Comparison of ENCODE assay signal across 9 mouse cellular contexts in genomic region chr19:34601888-34602287, GRCm38 (mm10). TPM values are rescaled to one million over a fixed set of nuclear protein-coding genes. Genes with fewer than 3 reads are reported as not detected.
DNase-seq lines count a peak whose midpoint lies in the region; ATAC-seq and TF ChIP-seq lines count a peak whose summit lies in the region.
"Not testable (repeated sequence)": the region's sequence is repeated elsewhere in the genome, so short reads cannot be mapped to it uniquely, and the experiment has no call there.
"Had no signal": no experiment of that assay in that cellular context is flagged by ENCODE, and none has a peak within 500 bp of the region (broad histone marks: within the 10 kb centered on the region; RNA-seq: fewer than 3 reads in every experiment).

TSS of gene Ifit1bl1 (minus strand) at chr19:34601956.

- H3K4me3 ChIP-seq in bone marrow, adult 2 months (replicated peaks; ENCODE audit: control insufficient read depth, low read depth, low read length); intestine, postnatal 0 days (ENCODE audit: low read depth, low read length): not testable (repeated sequence)

- not testable (repeated sequence) for H3K27me3 ChIP-seq in intestine, postnatal 0 days (replicated peaks; ENCODE audit: control insufficient read depth, insufficient read depth, low read length); splenic B cell, adult 2 months (ENCODE audit: control insufficient read depth, insufficient read depth, low read length, poor library complexity, severe bottlenecking)

- H3K27ac ChIP-seq in bone marrow, adult 2 months (ENCODE audit: control insufficient read depth, insufficient read depth, low read depth, low read length, poor library complexity): peak within 1 kb of the TSS; percentile 42; the same call in 1 of the 2 replicates
- H3K27ac ChIP-seq in intestine, postnatal 0 days (ENCODE audit: low read depth, low read length): not testable (repeated sequence)

- H3K9ac ChIP-seq in intestine, postnatal 0 days (ENCODE audit: low read depth, low read length): not testable (repeated sequence)

- not testable (repeated sequence) for H3K9me3 ChIP-seq in intestine, postnatal 0 days (ENCODE audit: control insufficient read depth)

- WGBS in bone marrow, adult 2 months: 69% methylated on average over 1 of the region's 1 CpGs
- WGBS in intestine, postnatal 0 days: 52% methylated on average over 1 of the region's 1 CpGs

- TF ChIP-seq CTCF in bone marrow, adult 2 months (IDR thresholded peaks at IDR 0.05; ENCODE audit: control insufficient read depth, insufficient read depth, low read length); intestine, postnatal 0 days (IDR thresholded peaks at IDR 0.05; ENCODE audit: low read depth): not testable (repeated sequence)

- H3K36me3 ChIP-seq in intestine, postnatal 0 days (ENCODE audit: control insufficient read depth, insufficient read depth); splenic B cell, adult 2 months (ENCODE audit: control insufficient read depth, insufficient read depth, low read length, poor library complexity, severe bottlenecking): not testable (repeated sequence)

- H3K4me1 ChIP-seq in bone marrow, adult 2 months (ENCODE audit: control insufficient read depth, insufficient read depth, low read length); intestine, postnatal 0 days (replicated peaks; ENCODE audit: control insufficient read depth, insufficient read depth, low read length): not testable (repeated sequence)

- TF ChIP-seq POLR2A in bone marrow, adult 2 months (IDR thresholded peaks at IDR 0.05; ENCODE audit: borderline replicate concordance, control insufficient read depth, low read depth, low read length): not testable (repeated sequence)

- H3K4me2 ChIP-seq in intestine, postnatal 0 days (replicated peaks; ENCODE audit: low read depth): not testable (repeated sequence)

- ATAC-seq in granulocyte monocyte progenitor cell, adult 5-6 weeks (replicated peaks; ENCODE audit: poor library complexity, severe bottlenecking): peak; percentile 69
- ATAC-seq in intestine, postnatal 0 days: 0 out of 2 replicates have a peak, but pooled peaks have one; percentile 42
- peak; percentile 73 for ATAC-seq in monocyte, adult 5-6 weeks (replicated peaks; ENCODE audit: insufficient number of reproducible peaks, low FRiP score, low TSS enrichment, poor library complexity, severe bottlenecking)

- DNase-seq in CD4-positive helper T cell, adult 2 months (ENCODE audit: low read depth, low spot score): peak; percentile 81
- peak; percentile 44 for DNase-seq in lung, postnatal 25 days (ENCODE audit: low spot score)
- peak; percentile 78 for DNase-seq in splenic B cell, adult 2 months (ENCODE audit: low read depth, low spot score)

RNA-seq across cellular contexts. Expression of gene Ifit1bl1, which starts in this region (rescaled TPM):
- 0.47 and 0.77 TPM in 2 replicates for polyA plus RNA-seq in bone marrow, adult 2 months (2011; ENCODE audit: insufficient read depth, insufficient read length, low replicate concordance, missing spikeins)
- total RNA-seq in granulocyte monocyte progenitor cell, adult 5-6 weeks (2014; fragmentation: Nextera tagmentation): not detected in 2 replicates
- 0.46 and 0.56 TPM in 2 replicates for total RNA-seq in granulocyte monocyte progenitor cell, adult 5-6 weeks (2017)
- 18.8 and 19.4 TPM in 2 replicates for polyA plus RNA-seq in intestine, postnatal 0 days (2015; fragmentation: Nextera tagmentation; extraction: Ambion mirVana)
- total RNA-seq in monocyte, adult 5-6 weeks (2017): 1.6 to 6.7 TPM (median 6.6 TPM) in 3 replicates
- polyA plus RNA-seq: embryonic facial prominence, embryonic 11.5 days; G1E had no signal

Comparison
In these comparisons a context has a peak if more than half of its experiments do, and no peak if none do; other contexts are left out.
1. RNA of gene Ifit1bl1 (polyA plus RNA-seq): 18.8 to 19.4 TPM in intestine, postnatal 0 days; 0.47 to 0.77 TPM in bone marrow, adult 2 months; every median in the first group is over 10 times any median in the second.
2. Peak in ATAC-seq in granulocyte monocyte progenitor cell, adult 5-6 weeks; RNA of the gene not detected or under 1 TPM.
3. Peak in every context shown above with its lines, with median percentiles within 50 percentile points of each other: DNase-seq and ATAC-seq.